Mouse (Mus musculus): ENCODE data around the gene Pin1.
"Not testable (repeated sequence)": the region's sequence is repeated elsewhere in the genome, so short reads cannot be mapped to it uniquely, and the experiment has no call there.

Pin1 gene

GRCm38 (mm10) chr9:20662874-20663273 lies 11.0 kb downstream of the Pin1 start:
- no peak for DNase-seq

GRCm38 (mm10) chr9:20663956-20664355 lies 12.1 kb downstream of the Pin1 start:
- no peak for DNase-seq

GRCm38 (mm10) chr9:20664366-20664765 lies 12.5 kb downstream of the Pin1 start:
- DNase-seq: no peak

- no peak for DNase-seq
Measured at GRCm38 (mm10) chr9:20664982-20665637, 13.2 kb downstream of the Pin1 start.

- no peak for DNase-seq
Measured at GRCm38 (mm10) chr9:20665925-20666324, 14.0 kb downstream of the Pin1 start.

GRCm38 (mm10) chr9:20666510-20667034 lies 14.7 kb downstream of the Pin1 start:
- peak; percentile 59 for DNase-seq

GRCm38 (mm10) chr9:20668065-20668464 lies 16.2 kb downstream of the Pin1 start:
- DNase-seq: no peak

GRCm38 (mm10) chr9:20672047-20672446 lies 20.2 kb downstream of the Pin1 start:
- DNase-seq: no peak

- DNase-seq: no peak
Measured at GRCm38 (mm10) chr9:20677892-20678291, 26.0 kb downstream of the Pin1 start.

- DNase-seq: no peak
Measured at GRCm38 (mm10) chr9:20680378-20680958, 28.6 kb downstream of the Pin1 start.

- no peak for DNase-seq
Measured at GRCm38 (mm10) chr9:20681546-20682388, 29.9 kb downstream of the Pin1 start.

- no peak for DNase-seq
Measured at GRCm38 (mm10) chr9:20682389-20682722, 30.5 kb downstream of the Pin1 start.

- no peak for DNase-seq
Measured at GRCm38 (mm10) chr9:20685081-20685861, 33.4 kb downstream of the Pin1 start.

GRCm38 (mm10) chr9:20689403-20689802 lies 37.5 kb downstream of the Pin1 start:
- DNase-seq: no peak

- no peak for DNase-seq
Measured at GRCm38 (mm10) chr9:20689913-20690312, 38.0 kb downstream of the Pin1 start.

- DNase-seq: not testable (repeated sequence)
Measured at GRCm38 (mm10) chr9:20690449-20690848, 38.6 kb downstream of the Pin1 start.

GRCm38 (mm10) chr9:20692863-20693262 lies 41.0 kb downstream of the Pin1 start:
- DNase-seq: no peak

- no peak for DNase-seq
Measured at GRCm38 (mm10) chr9:20694721-20695235, 42.9 kb downstream of the Pin1 start.

GRCm38 (mm10) chr9:20696107-20696712 lies 44.3 kb downstream of the Pin1 start:
- no peak for DNase-seq

- DNase-seq: no peak
Measured at GRCm38 (mm10) chr9:20697466-20697865, 45.6 kb downstream of the Pin1 start.

- DNase-seq: no peak
Measured at GRCm38 (mm10) chr9:20703832-20704380, 52.0 kb downstream of the Pin1 start.

GRCm38 (mm10) chr9:20705420-20705819 lies 53.5 kb downstream of the Pin1 start:
- DNase-seq: no peak

All from thymus, postnatal 4 days (tissue).